Mouse (Mus musculus) lung, postnatal 10 days (tissue): ENCODE data around the gene Timm44.

ENCODE experiments used
- DNase-seq: peaks from one replicate; pipeline ENCODE4 v3.0.0; 2021

Gene Timm44

DNA sequence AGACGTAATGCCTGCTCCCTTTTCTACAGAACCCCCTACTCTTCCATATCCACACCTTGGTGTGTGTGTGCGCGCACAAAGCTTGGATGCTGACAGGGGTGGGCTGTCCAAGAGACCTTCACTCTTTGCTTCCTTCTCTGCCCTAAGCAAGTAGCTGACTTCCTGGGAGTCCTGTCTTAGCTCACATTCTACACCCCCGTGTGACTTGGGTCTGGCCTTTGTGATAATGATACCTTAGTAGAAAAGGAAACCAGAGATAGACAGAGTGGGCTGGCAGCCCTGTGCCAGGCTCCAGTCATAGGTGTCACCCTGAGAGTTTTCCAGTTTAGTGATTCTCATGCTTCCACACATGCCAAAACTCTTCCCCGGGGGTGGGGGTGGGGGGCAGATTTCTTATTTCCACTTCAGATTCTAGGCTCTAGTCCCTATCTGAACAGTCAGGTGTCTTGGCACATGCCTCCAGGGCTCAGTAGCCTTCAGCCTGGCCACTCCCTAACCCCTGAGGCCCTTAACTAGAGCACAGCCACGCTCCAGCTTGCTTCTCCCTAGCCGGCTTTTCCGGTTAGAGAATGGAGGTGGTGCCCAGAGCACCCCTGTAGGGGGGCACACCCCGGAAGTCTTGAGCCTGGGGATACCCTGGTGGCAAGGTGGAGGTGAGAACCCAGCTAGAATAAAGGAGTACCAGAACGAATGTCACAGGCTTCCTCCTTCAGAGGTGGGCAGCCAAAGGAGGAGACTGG is 44.9 kb downstream of the Timm44 start:
- DNase-seq, result peak; percentile 46

DNA sequence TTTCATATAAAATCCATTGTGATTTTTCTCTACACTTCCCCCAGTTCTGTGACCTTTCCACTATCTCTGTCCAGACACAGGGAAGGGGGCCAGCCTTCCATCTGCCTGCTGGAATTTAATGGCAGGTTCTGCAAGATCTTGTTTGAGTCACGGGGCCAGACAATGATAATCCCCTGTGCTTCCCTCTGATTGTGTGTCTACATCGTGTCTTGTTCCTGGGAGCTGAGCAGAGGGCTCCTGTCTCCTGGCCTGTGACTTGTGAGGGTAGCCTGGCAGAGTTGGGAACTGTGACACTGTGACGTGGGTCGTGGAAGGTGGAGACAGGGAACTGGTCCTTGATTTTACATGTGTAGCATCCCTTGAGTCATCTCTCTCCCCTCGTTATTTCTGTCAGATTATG is 45.9 kb downstream of the Timm44 start:
- no peak for DNase-seq

GRCm38 (mm10) chr8:4227919-4228318 is 47.8 kb downstream of the Timm44 start:
- DNase-seq, result no peak

GRCm38 (mm10) chr8:4226739-4227347 is 48.9 kb downstream of the Timm44 start, which contains the start of gene Lrrc8e:
Lrrc8e (plus strand) TSS chr8:4226827.
- peak; percentile 53 for DNase-seq

DNA sequence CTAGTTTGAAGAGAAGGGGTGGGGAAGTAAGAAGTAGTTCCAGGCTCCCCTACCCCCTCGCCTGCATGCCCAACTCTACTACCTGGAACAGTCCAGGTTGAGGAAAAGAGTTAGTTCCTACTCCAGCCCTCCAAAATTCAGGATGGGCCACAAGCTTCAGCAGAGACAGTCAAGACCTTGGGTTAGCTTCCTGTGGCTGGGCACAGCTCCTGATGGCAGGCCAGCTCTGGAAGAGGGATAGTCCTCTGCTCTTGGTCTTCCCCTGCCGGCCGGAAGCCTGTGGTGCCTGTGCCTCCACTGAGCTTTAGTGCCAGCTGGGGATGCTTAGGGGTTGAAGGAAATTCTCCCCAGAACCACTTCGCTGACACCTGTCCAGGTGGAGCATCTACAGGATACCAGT is 49.4 kb downstream of the Timm44 start:
- DNase-seq, result no peak

- DNase-seq, result no peak
Observed at GRCm38 (mm10) chr8:4222059-4222458, 53.7 kb downstream of the Timm44 start.

- no peak for DNase-seq
Observed at GRCm38 (mm10) chr8:4219617-4220016, 56.1 kb downstream of the Timm44 start.

DNA sequence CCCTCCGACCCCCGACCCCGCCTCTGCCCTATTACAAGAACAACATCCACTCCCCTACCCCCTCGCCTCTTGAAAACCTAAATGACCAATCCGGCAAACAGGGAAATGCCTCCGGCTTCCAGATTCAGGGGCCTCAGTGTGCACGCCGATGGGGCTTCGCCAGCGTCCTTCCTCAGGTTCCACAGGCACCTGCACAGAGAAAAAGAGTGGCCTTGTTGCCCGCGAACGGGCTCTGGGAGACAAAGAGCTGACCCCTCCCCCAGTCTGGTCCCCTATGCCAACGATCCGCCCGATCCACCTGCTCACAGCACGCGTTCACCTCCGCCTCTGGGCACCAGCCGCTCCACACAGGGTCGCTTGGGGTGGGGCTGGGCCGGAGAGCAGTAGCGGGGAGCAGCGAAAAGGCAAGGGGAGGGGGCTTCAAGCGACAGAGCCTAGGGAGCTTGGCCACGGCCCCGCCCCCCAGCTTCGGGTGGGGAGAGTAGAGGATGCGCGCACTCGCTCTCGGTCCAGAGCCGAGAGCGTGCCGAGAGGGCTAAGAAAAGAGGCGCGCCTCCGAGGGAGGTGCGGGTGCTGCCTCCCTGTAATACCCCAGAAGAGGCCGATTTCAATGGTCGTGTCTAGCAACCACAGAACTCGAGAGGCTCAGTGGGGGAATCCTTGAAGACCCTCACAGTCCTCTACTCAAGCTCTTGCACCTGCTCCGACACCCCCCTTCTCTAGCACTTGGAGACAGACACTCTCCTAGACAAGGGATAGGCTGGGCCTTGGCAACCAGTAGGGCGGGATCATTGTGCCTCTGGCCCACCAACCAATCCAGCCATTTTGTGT is 58.7 kb downstream of the Timm44 start, which contains the start of gene Prr36:
TSS of gene Prr36 (minus strand) at position 669 of the 831 bp plus-strand sequence.
- DNase-seq, result peak; percentile 19

DNA sequence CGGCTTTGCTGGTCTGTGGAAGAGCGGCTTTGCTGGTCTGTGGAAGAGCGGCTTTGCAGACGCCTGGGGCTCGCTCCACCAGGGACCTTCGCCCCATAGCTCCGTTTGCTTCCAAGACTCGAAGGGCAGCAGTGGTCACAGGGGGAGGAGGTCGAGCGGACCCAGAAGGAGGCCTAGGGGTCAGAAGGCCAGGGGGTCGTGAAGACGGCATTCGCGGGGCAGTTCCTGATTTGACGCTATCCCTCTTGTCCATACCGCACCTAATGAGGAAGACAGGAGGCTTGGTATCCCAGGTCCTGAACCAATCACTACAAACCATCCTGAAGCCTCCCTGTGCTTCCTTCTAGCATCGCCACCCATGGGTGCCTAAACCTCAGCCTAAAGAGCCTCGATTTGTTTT is 59.4 kb downstream of the Timm44 start:
- no peak for DNase-seq

DNA sequence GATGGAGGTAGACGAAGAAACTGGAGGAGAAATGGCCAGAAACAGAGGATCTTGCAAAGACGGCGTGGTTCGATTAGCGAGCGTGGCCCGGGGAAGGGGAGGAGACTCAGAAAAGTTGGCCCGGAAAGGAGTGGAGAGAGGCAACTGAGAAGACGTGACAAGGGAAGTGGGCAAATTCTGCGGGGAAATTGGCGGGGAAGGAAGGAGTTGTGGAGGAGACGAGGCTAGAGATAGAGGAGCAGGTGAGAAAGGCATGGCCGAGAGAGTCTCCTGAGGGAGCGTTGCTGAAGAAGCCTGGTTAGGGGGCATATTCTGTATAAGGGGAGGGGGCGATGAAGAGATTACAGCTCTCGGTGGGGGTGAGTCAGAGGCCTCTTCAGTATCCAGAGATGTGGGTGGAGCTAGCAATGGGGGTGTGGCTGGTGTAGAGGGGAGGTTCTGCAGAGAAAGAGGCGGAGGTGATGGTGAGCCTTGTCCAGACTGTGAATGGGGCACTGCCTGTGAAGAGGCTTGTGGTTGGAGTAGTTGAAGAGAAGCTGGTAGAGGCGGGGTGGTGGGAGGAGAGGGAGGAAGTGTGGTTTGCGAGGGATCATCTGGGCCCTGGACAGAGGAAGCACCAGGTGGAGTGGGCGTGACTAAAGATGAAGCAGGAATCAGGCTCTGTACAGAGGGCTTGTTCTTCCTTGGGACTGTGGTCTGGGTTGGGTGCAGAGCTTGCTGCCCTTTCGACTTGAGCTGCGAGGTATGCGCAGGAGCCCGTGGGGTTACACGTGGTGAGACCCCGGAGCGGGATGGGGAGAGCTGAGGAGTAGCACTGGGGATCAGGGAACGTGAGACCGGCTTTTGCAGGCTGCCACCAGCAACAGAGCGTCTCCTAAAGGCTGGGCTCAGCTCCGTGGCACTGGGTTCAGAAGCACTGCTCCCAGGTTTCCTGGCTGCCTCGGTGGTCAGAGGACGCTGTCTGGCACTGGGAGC is 61.4 kb downstream of the Timm44 start:
- peak; percentile 93 for DNase-seq

- peak; percentile 83 for DNase-seq
Observed at GRCm38 (mm10) chr8:4213210-4214005, 62.3 kb downstream of the Timm44 start.

- peak; percentile 27 for DNase-seq
Observed at GRCm38 (mm10) chr8:4212809-4213209, 62.9 kb downstream of the Timm44 start.

GRCm38 (mm10) chr8:4211097-4211496 is 64.6 kb downstream of the Timm44 start:
- DNase-seq, result no peak
